Mouse (Mus musculus) spleen, adult 2 months (tissue): ENCODE results near the gene Slc6a19.

Source experiments
- CTCF ChIP-seq: fragments of 200-500 bp; IDR thresholded peaks from 2 replicates; pipeline ENCODE4 v1.5.1; 2011; ENCODE audit warnings: mild to moderate bottlenecking, inconsistent platforms; ENCODE audit not compliant: insufficient read depth, insufficient read length, insufficient replicate concordance; ENCODE audit errors: extremely low read depth
- POLR2A ChIP-seq: fragments of 200-500 bp; IDR thresholded peaks from 2 replicates; pipeline ENCODE4 v1.6.1; 2011; ENCODE audit warnings: low read depth, low read length, inconsistent platforms

- no peak for TF ChIP-seq CTCF
- TF ChIP-seq POLR2A = no peak
These were observed 7.6 kb upstream of the Slc6a19 start for GRCm38 (mm10) chr13:73712228-73712627.
